ENCODE assay signal across 15 mouse cellular contexts in genomic region chr4:150677126-150677845, GRCm38 (mm10). TPM values are rescaled to one million over a fixed set of nuclear protein-coding genes. Genes with fewer than 3 reads are reported as not detected.
DNase-seq lines count a peak whose midpoint lies in the region; ATAC-seq lines count a peak whose summit lies in the region.
"Had no signal": no experiment of that assay in that cellular context is flagged by ENCODE, and none has a peak within 500 bp of the region (broad histone marks: within the 10 kb centered on the region; RNA-seq: fewer than 3 reads in every experiment).

No protein-coding gene starts in this region.

- H3K9me3 ChIP-seq in hindbrain, embryonic 11.5 days (ENCODE audit: control insufficient read depth, low read length) = no peaks in the 10 kb centered on the region
- peaks cover 10% of the 10 kb centered on the region; the same call in 1 of the 2 replicates for H3K9me3 ChIP-seq in midbrain, embryonic 12.5 days
- H3K9me3 ChIP-seq: intestine, embryonic 15.5 days had no signal

- no peaks in the 10 kb centered on the region for H3K27me3 ChIP-seq in hindbrain, embryonic 11.5 days (ENCODE audit: control insufficient read depth, insufficient read depth, low read length)
- H3K27me3 ChIP-seq in midbrain, embryonic 12.5 days = peaks cover 45% of the 10 kb centered on the region
- H3K27me3 ChIP-seq: heart, embryonic 12.5 days; intestine, embryonic 15.5 days had no signal

- peak; percentile 57 for DNase-seq in retina, postnatal 1 day
- no peak for DNase-seq in retina, embryonic 14.5 days (ENCODE audit: low spot score)
- DNase-seq in hindbrain, embryonic 11.5 days (ENCODE audit: low spot score) = peak; percentile 26
- DNase-seq in right cerebral cortex, postnatal 14 days = no peak
- no peak for DNase-seq in layer of hippocampus, adult 18-20 months (ENCODE audit: low spot score in 2 of 2)
- DNase-seq: cerebellum, adult 9-11 months; layer of hippocampus, postnatal 36 days; lung, postnatal 4 days had no signal

- peak overlapping the region; percentile 54; the same call in 1 of the 2 replicates for H3K27ac ChIP-seq in hindbrain, embryonic 11.5 days (ENCODE audit: low read depth, low read length)
- H3K27ac ChIP-seq in midbrain, embryonic 12.5 days (replicated peaks) = no peak overlapping the region
- H3K27ac ChIP-seq: intestine, embryonic 15.5 days; liver, embryonic 14.5 days had no signal

- 34% methylated on average over 8 of the region's 10 CpGs for WGBS in hindbrain, embryonic 11.5 days
- 11% methylated on average over 9 of the region's 10 CpGs for WGBS in midbrain, embryonic 12.5 days

- peak; percentile 57; the same call in 1 of the 2 replicates for ATAC-seq in hindbrain, embryonic 11.5 days (ENCODE audit: low FRiP score)
- ATAC-seq in midbrain, embryonic 12.5 days (ENCODE audit: low FRiP score, low read depth) = peak; percentile 66
- ATAC-seq in erythroblast, adult 5-6 weeks (replicated peaks; ENCODE audit: low FRiP score, poor library complexity, severe bottlenecking) = no peak
- ATAC-seq: intestine, embryonic 15.5 days had no signal

- H3K9ac ChIP-seq in hindbrain, embryonic 11.5 days (ENCODE audit: low read depth, low read length) = no peak overlapping the region
- H3K9ac ChIP-seq in midbrain, embryonic 12.5 days (replicated peaks) = 0 out of 2 replicates have a peak overlapping the region, but pooled peaks have one; percentile 15
- H3K9ac ChIP-seq: heart, embryonic 12.5 days; intestine, embryonic 15.5 days; liver, embryonic 14.5 days had no signal

- no peak overlapping the region for H3K4me3 ChIP-seq in hindbrain, embryonic 11.5 days (ENCODE audit: low read depth, low read length)
- H3K4me3 ChIP-seq in midbrain, embryonic 12.5 days = no peak overlapping the region
- H3K4me3 ChIP-seq: heart, embryonic 12.5 days; intestine, embryonic 15.5 days had no signal

- peaks cover 4% of the 10 kb centered on the region; the same call in 1 of the 2 replicates for H3K4me1 ChIP-seq in hindbrain, embryonic 11.5 days (replicated peaks; ENCODE audit: control insufficient read depth, insufficient read depth, low read length)
- peaks cover 8% of the 10 kb centered on the region; the same call in 1 of the 2 replicates for H3K4me1 ChIP-seq in midbrain, embryonic 12.5 days
- H3K4me1 ChIP-seq: heart, embryonic 12.5 days had no signal

- no peaks in the 10 kb centered on the region for H3K36me3 ChIP-seq in hindbrain, embryonic 11.5 days (ENCODE audit: control insufficient read depth, insufficient read depth, low read length)
- no peaks in the 10 kb centered on the region for H3K36me3 ChIP-seq in midbrain, embryonic 12.5 days
- H3K36me3 ChIP-seq: heart, embryonic 12.5 days; intestine, embryonic 15.5 days had no signal

- no peak overlapping the region for H3K4me2 ChIP-seq in hindbrain, embryonic 11.5 days (replicated peaks; ENCODE audit: low read depth, low read length)
- peak overlapping the region; percentile 29; the same call in 1 of the 2 replicates for H3K4me2 ChIP-seq in midbrain, embryonic 12.5 days (replicated peaks)
- H3K4me2 ChIP-seq: heart, embryonic 12.5 days; intestine, embryonic 15.5 days had no signal

RNA-seq across cellular contexts. Expression of gene Slc45a1, which starts 25.3 kb away (rescaled TPM):
- 5.6 and 7.8 TPM in 2 replicates for polyA plus RNA-seq in hindbrain, embryonic 11.5 days (2014; fragmentation: Nextera tagmentation; extraction: Ambion mirVana)
- polyA plus RNA-seq in midbrain, embryonic 12.5 days (2016; fragmentation: Nextera tagmentation; extraction: Ambion mirVana) = 7.8 and 9.8 TPM in 2 replicates
- total RNA-seq in erythroblast, adult 5-6 weeks (2015; ENCODE audit: low replicate concordance) = not detected in 2 replicates
- total RNA-seq in erythroblast, adult 5-6 weeks (2017; ENCODE audit: low replicate concordance) = not detected in 2 replicates
- 10 to 100 TPM; 37.8 to 39.3 TPM for total RNA-seq in layer of hippocampus, adult 18-20 months (2021)
- total RNA-seq: gastrocnemius, adult 18-20 months; neutrophil, adult 5-6 weeks had no signal
- polyA plus RNA-seq: heart, embryonic 12.5 days; liver, embryonic 14.5 days had no signal

Comparison
In these comparisons a context has a peak if more than half of its experiments do, and no peak if none do; other contexts are left out.
1. DNase-seq: peak in retina, postnatal 1 day (single experiment) and hindbrain, embryonic 11.5 days (single experiment); none in retina, embryonic 14.5 days (single experiment), right cerebral cortex, postnatal 14 days (single experiment) and layer of hippocampus, adult 18-20 months (0 of 2).
2. RNA of gene Slc45a1, which starts 25.3 kb away (total RNA-seq): 37.8 to 39.3 TPM in layer of hippocampus, adult 18-20 months; not detected in erythroblast, adult 5-6 weeks; every median in the first group is over 10 times any median in the second.